Mouse (Mus musculus): ENCODE data around the gene Ar.

Gene Ar

DNA sequence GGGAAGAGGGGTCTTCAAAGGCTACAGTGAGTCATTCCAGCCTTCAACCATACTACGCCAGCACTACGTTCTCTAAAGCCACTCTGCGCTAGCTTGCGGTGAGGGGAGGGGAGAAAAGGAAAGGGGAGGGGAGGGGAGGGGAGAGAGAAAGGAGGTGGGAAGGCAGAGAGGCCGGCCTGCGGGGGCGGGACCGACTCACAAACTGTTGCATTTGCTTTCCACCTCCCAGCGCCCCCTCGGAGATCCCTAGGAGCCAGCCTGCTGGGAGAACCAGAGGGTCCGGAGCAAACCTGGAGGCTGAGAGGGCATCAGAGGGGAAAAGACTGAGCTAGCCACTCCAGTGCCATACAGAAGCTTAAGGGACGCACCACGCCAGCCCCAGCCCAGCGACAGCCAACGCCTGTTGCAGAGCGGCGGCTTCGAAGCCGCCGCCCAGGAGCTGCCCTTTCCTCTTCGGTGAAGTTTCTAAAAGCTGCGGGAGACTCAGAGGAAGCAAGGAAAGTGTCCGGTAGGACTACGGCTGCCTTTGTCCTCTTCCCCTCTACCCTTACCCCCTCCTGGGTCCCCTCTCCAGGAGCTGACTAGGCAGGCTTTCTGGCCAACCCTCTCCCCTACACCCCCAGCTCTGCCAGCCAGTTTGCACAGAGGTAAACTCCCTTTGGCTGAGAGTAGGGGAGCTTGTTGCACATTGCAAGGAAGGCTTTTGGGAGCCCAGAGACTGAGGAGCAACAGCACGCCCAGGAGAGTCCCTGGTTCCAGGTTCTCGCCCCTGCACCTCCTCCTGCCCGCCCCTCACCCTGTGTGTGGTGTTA, at the start of gene Ar:
Gene Ar, plus strand, starts transcription at position 239 of the 812 bp plus-strand sequence.
- no peak for ATAC-seq (ENCODE audit: insufficient number of reproducible peaks, low FRiP score, low TSS enrichment)

GRCm38 (mm10) chrX:98149724-98150392, 1.3 kb downstream of the Ar start:
- no peak for ATAC-seq (ENCODE audit: insufficient number of reproducible peaks, low FRiP score, low TSS enrichment)

GRCm38 (mm10) chrX:98150393-98151119, 2.0 kb downstream of the Ar start:
- no peak for ATAC-seq (ENCODE audit: insufficient number of reproducible peaks, low FRiP score, low TSS enrichment)

GRCm38 (mm10) chrX:98189759-98190158, 41.2 kb downstream of the Ar start:
- no peak for ATAC-seq (ENCODE audit: insufficient number of reproducible peaks, low FRiP score, low TSS enrichment)

DNA sequence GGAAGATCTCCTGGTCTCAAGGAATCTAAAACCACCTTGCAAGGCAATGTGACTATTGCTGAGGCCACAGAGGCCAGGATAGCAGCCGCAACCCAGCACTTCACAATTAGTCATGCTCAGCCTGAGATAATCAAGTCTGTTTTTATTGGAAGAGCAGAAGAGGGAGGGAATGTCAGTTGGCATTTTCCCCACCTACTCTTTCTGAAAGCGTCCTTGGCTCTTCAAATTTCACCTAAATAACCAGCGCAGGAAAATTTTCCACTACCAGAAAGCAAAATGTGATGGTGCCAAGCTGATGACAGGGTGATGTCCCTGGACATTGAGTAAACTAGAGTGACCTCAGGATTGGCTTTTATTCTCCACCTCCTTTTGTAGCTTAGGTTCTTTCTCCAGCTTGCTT, 57.2 kb downstream of the Ar start:
- no peak for ATAC-seq (ENCODE audit: insufficient number of reproducible peaks, low FRiP score, low TSS enrichment)

GRCm38 (mm10) chrX:98207166-98207565, 58.6 kb downstream of the Ar start:
- no peak for ATAC-seq (ENCODE audit: insufficient number of reproducible peaks, low FRiP score, low TSS enrichment)

DNA sequence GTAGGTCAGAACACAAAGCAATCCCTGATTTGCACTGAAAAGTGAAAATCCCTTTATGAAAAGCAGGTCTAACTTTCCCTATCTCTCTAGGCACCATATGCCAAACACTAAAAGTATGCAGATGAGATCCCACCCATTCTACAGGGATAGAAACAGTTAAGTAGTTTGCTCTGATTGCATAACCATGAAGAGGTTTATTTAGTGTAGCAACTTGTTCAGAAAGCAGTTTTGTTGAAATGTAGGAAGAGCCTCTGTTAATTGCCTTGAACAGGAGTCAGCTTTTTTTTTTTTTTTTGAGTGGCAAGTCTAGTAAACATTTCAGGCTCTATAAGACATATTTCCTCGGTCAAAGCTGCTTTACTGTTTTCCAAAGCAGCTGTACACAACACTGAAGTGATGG, 67.5 kb downstream of the Ar start:
- no peak for ATAC-seq (ENCODE audit: insufficient number of reproducible peaks, low FRiP score, low TSS enrichment)

- ATAC-seq (ENCODE audit: insufficient number of reproducible peaks, low FRiP score, low TSS enrichment) = no peak
These were observed 90.4 kb downstream of the Ar start for GRCm38 (mm10) chrX:98239011-98239410.

DNA sequence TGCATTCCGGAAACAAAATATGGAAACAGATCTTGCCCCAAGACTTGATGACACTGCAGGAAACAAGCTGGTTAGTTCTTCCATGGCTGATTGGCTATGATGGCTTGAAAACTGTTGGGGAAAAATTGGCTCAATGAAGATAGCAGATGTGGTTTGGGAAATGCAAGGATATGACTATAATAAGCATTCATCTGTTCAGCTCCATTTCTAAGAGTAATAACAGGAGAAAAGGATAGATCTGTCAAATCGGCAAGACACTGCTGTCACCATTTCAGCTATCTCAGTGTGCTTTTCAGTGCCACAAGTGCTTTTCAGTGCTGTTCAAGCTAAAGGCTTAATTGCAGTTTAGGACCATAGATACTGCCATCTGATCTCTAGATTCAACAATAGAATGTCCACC, 96.5 kb downstream of the Ar start:
- ATAC-seq (ENCODE audit: insufficient number of reproducible peaks, low FRiP score, low TSS enrichment) = no peak

- ATAC-seq (ENCODE audit: insufficient number of reproducible peaks, low FRiP score, low TSS enrichment) = no peak
These were observed 99.8 kb downstream of the Ar start for GRCm38 (mm10) chrX:98248363-98248762.

- no peak for ATAC-seq (ENCODE audit: insufficient number of reproducible peaks, low FRiP score, low TSS enrichment)
These were observed 111.1 kb downstream of the Ar start for GRCm38 (mm10) chrX:98259620-98260019.

DNA sequence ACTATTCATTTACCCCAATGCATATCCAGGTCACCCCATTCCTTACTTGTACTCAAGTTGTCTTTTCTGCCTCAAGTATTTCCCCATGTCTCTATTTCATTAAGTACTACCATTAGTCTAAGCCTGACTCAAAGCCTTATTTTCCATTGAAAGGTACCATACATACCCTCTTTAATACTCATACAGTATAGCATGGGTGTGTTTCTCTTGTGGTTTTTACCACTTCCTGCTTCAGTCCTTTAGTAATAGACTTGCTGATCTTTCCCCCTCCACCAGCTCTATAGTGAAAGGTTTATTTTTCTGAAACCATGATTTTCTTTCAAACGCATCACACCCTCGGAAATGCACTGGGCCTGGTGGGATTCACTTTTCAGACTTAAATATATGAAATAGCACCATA, 117.2 kb downstream of the Ar start:
- ATAC-seq (ENCODE audit: insufficient number of reproducible peaks, low FRiP score, low TSS enrichment) = no peak

DNA sequence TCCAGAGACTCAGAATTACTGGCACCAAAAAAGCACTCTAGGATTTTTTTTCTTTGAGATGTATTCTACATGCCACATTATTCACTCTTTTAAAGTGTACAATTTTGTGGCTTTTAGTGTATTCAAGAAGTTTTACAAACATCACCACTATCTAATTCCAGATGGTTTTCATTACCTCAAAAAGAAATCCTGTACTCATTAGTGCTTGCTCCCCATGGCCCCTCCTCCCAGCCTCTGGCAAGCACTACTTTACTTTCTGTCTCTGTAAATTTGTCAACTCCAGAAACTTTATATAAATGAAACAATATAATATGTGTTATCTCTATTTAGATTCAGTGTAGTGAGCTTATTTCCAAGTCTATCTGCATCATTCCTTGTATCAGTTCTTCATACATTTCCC, 122.8 kb downstream of the Ar start:
- ATAC-seq (ENCODE audit: insufficient number of reproducible peaks, low FRiP score, low TSS enrichment) = no peak

DNA sequence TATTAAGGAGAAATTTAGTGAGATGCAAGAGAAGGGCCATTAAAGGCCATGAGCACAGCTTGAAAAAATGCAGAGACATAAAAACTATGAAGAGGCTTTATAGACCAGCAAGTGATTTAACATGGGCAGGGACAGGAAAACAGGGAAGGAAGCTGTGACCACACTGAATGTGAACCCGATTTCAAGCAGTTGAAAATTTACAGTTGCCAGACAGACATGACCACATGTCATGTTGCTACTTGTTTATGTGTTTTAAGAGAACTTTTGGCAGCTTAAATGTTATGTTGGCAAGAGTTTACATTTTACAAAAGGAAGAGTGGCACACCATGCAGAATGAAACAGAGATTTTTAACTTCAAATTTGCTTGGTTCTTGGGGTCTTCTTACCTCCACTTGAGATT, 143.2 kb downstream of the Ar start:
- ATAC-seq (ENCODE audit: insufficient number of reproducible peaks, low FRiP score, low TSS enrichment) = no peak

- ATAC-seq (ENCODE audit: insufficient number of reproducible peaks, low FRiP score, low TSS enrichment) = no peak
These were observed 152.1 kb downstream of the Ar start for GRCm38 (mm10) chrX:98300685-98301084.

DNA sequence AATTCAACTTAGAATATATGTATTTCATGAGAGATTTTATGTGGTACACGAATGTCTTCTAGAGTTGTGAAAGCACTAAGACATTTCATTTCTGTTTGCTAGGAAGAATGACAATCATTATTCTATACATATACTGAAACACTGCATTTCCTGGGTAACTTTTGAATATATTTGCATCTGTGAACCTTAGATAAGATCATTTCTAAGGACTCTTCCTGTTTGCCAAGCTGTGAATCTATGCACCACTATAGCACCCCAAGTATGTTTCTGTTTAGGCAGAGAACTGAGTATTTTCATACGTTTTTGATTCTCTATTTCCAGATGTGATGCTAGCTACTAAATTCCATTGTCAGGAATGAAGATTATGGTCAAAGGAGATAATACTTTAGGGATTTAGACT, 153.4 kb downstream of the Ar start:
- ATAC-seq (ENCODE audit: insufficient number of reproducible peaks, low FRiP score, low TSS enrichment) = no peak

DNA sequence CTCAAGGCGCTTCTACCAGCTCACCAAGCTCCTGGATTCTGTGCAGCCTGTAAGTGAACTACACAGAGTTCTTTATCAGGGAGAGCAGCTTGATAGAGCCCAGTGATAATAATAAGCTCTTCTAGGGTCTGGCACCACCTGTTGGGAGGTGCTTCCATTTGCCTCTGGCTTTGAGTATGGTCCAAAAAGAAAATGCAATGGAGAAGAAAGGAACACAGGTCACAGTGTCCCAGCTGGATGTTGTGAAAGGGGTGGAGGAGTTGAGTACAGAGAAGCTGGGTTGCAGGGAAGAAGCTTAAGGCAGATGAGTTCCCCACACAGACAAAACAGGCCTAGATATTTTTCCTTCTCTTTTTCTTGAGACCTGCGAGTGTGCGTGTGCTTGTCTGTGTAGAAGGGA, 167.4 kb downstream of the Ar start:
- ATAC-seq (ENCODE audit: insufficient number of reproducible peaks, low FRiP score, low TSS enrichment) = no peak

DNA sequence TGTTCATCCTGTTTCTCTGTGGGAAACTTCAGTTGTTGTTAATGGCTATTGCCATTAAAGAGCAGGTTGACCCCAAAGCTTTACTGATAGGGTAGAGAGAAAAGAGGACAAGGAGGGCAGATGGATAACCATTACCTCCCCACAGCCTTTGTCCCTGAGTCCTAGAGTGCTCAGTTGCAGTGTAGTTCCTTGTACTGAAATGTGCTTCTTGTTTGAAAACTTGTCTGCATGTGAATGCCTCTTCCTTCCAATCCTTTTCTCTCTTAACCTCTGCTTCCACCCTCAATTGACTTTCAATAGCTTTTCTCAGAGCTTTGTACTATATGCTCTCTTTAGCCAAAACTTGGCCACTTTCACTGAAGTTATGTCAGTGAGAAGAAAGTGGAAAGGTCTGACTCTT, 168.9 kb downstream of the Ar start:
- no peak for ATAC-seq (ENCODE audit: insufficient number of reproducible peaks, low FRiP score, low TSS enrichment)

GRCm38 (mm10) chrX:98323105-98323504, 174.5 kb downstream of the Ar start:
- no peak for ATAC-seq (ENCODE audit: insufficient number of reproducible peaks, low FRiP score, low TSS enrichment)

- no peak for ATAC-seq (ENCODE audit: insufficient number of reproducible peaks, low FRiP score, low TSS enrichment)
These were observed 198.9 kb downstream of the Ar start for GRCm38 (mm10) chrX:98347481-98347880.

- no peak for ATAC-seq (ENCODE audit: insufficient number of reproducible peaks, low FRiP score, low TSS enrichment)
These were observed 199.5 kb downstream of the Ar start for GRCm38 (mm10) chrX:98348036-98348435.
